Mouse (Mus musculus) heart, embryonic 12.5 days (tissue): ENCODE data around the gene Ubac2. TPM values are rescaled to one million over a fixed set of nuclear protein-coding genes. Genes with fewer than 3 reads are reported as not detected.
"Not testable (repeated sequence)": the region's sequence is repeated elsewhere in the genome, so short reads cannot be mapped to it uniquely, and the experiment has no call there.

Source experiments
- ATAC-seq: fragments of 200-750 bp; cut with Nextera tagmentation; 2 replicates; pipeline ENCODE4 v1.8.0; 2017; ENCODE audit warnings: moderate TSS enrichment, moderate library complexity; ENCODE audit not compliant: insufficient number of reproducible peaks, low FRiP score
- H3K27ac ChIP-seq: fragments of 300-500 bp; sonication (generic); 2 replicates; pipeline ENCODE4 v1.5.1; 2016; ENCODE audit warnings: mild to moderate bottlenecking, moderate library complexity; ENCODE audit not compliant: poor library complexity, severe bottlenecking
- H3K27me3 ChIP-seq: fragments of 300-500 bp; sonication (generic); replicated peaks from 2 replicates; pipeline ENCODE4 v1.6.1; 2016; ENCODE audit warnings: mild to moderate bottlenecking, moderate library complexity
- H3K36me3 ChIP-seq: fragments of 300-500 bp; sonication (generic); 2 replicates; pipeline ENCODE4 v1.6.1; 2016; ENCODE audit warnings: mild to moderate bottlenecking, moderate library complexity
- H3K4me1 ChIP-seq: fragments of 300-500 bp; sonication (generic); replicated peaks from 2 replicates; pipeline ENCODE4 v1.6.1; 2016; ENCODE audit warnings: mild to moderate bottlenecking
- H3K4me2 ChIP-seq: fragments of 300-500 bp; sonication (generic); 2 replicates; pipeline ENCODE4 v1.6.1; 2016; ENCODE audit warnings: mild to moderate bottlenecking, moderate library complexity
- H3K4me3 ChIP-seq: fragments of 300-500 bp; sonication (generic); 2 replicates; pipeline ENCODE4 v1.5.1; 2016; ENCODE audit warnings: mild to moderate bottlenecking
- H3K9ac ChIP-seq: fragments of 300-500 bp; sonication (generic); 2 replicates; pipeline ENCODE4 v1.6.1; 2016; ENCODE audit warnings: mild to moderate bottlenecking, moderate library complexity
- H3K9me3 ChIP-seq: fragments of 300-500 bp; sonication (generic); replicated peaks from 2 replicates; pipeline ENCODE4 v1.6.1; 2016; ENCODE audit warnings: mild to moderate bottlenecking, moderate library complexity
- WGBS: fragments of 180-500 bp; shearing (Covaris S2); methylation state at CpG from one replicate; pipeline ENCODE4 v1.1.7; 2016; 5-methylcytosine and 5-hydroxymethylcytosine counted together
- polyA plus RNA-seq: library from polyadenylated mRNA; unstranded; fragments of >200 nt; fragmentation: Nextera tagmentation; extraction: Ambion mirVana; gene quantifications from 2 replicates; pipeline ENCODE4 v1.2.1, GENCODE M21; 2016

The Ubac2 gene
- polyA plus RNA-seq, 1 experiment from 2014 or later = 56.9 TPM

- no peaks in the 10 kb centered on the region for H3K36me3 ChIP-seq
- peaks cover 11% of the 10 kb centered on the region for H3K27me3 ChIP-seq
- no peak overlapping the region for H3K9ac ChIP-seq
- H3K27ac ChIP-seq = no peak overlapping the region
- no peak overlapping the region for H3K4me3 ChIP-seq
- no peak overlapping the region for H3K4me2 ChIP-seq
- WGBS = 72% methylated on average over 9 of the region's 9 CpGs
- no peaks in the 10 kb centered on the region for H3K9me3 ChIP-seq
- peaks cover 4% of the 10 kb centered on the region; the same call in 1 of the 2 replicates for H3K4me1 ChIP-seq
- no peak for ATAC-seq
Observed at GRCm38 (mm10) chr14:122052896-122053635, 174.6 kb downstream of the Ubac2 start.

GRCm38 (mm10) chr14:122056871-122057270 lies 178.5 kb downstream of the Ubac2 start:
- no peak for ATAC-seq
- Histone ChIP-seq H3K4me3 (no peak overlapping the region), H3K27me3 (peaks cover 24% of the 10 kb centered on the region), H3K27ac (no peak overlapping the region), H3K9ac (no peak overlapping the region), H3K9me3 (no peaks in the 10 kb centered on the region), H3K36me3 (no peaks in the 10 kb centered on the region), H3K4me2 (no peak overlapping the region), H3K4me1 (peaks cover 4% of the 10 kb centered on the region; the same call in 1 of the 2 replicates)
- 77% methylated on average over 6 of the region's 6 CpGs for WGBS

- 29% methylated on average over 2 of the region's 2 CpGs for WGBS
- no peak overlapping the region for H3K27ac ChIP-seq
- H3K9ac ChIP-seq = no peak overlapping the region
- H3K4me1 ChIP-seq = peaks cover 4% of the 10 kb centered on the region; the same call in 1 of the 2 replicates
- no peak for ATAC-seq
- H3K9me3 ChIP-seq = no peaks in the 10 kb centered on the region
- H3K4me3 ChIP-seq = no peak overlapping the region
- no peaks in the 10 kb centered on the region for H3K36me3 ChIP-seq
- peaks cover 31% of the 10 kb centered on the region for H3K27me3 ChIP-seq
- no peak overlapping the region for H3K4me2 ChIP-seq
Observed at GRCm38 (mm10) chr14:122057941-122058346, 179.5 kb downstream of the Ubac2 start.

GRCm38 (mm10) chr14:122060642-122061041 lies 182.2 kb downstream of the Ubac2 start:
- 11% methylated on average over 3 of the region's 3 CpGs for WGBS
- no peaks in the 10 kb centered on the region for H3K36me3 ChIP-seq
- no peak for ATAC-seq

GRCm38 (mm10) chr14:122061376-122061775 lies 183.0 kb downstream of the Ubac2 start:
- H3K27me3 ChIP-seq = peaks cover 58% of the 10 kb centered on the region
- no peak overlapping the region for H3K4me2 ChIP-seq
- H3K27ac ChIP-seq = no peak overlapping the region
- H3K9ac ChIP-seq = no peak overlapping the region
- no peak overlapping the region for H3K4me3 ChIP-seq
- no peaks in the 10 kb centered on the region for H3K9me3 ChIP-seq
- WGBS = 85% methylated on average over 6 of the region's 6 CpGs
- no peaks in the 10 kb centered on the region for H3K4me1 ChIP-seq
- ATAC-seq = no peak
- no peaks in the 10 kb centered on the region for H3K36me3 ChIP-seq

More at GRCm38 (mm10) chr14:122060642-122061041, 182.2 kb downstream of the Ubac2 start:
- Histone ChIP-seq H3K9ac (no peak overlapping the region), H3K4me1 (no peaks in the 10 kb centered on the region), H3K4me3 (no peak overlapping the region), H3K4me2 (no peak overlapping the region), H3K9me3 (no peaks in the 10 kb centered on the region), H3K27ac (no peak overlapping the region), H3K27me3 (peaks cover 57% of the 10 kb centered on the region)

GRCm38 (mm10) chr14:122062411-122063090 lies 184.1 kb downstream of the Ubac2 start:
- Histone ChIP-seq H3K9me3 (no peaks in the 10 kb centered on the region), H3K4me3 (no peak overlapping the region), H3K27me3 (peaks cover 69% of the 10 kb centered on the region), H3K9ac (no peak overlapping the region), H3K36me3 (no peaks in the 10 kb centered on the region), H3K4me2 (no peak overlapping the region), H3K27ac (no peak overlapping the region), H3K4me1 (no peaks in the 10 kb centered on the region)
- no peak for ATAC-seq
- WGBS = 80% methylated on average over 10 of the region's 10 CpGs

- WGBS = 74% methylated on average over 5 of the region's 5 CpGs
- H3K4me2 ChIP-seq = no peak overlapping the region
- H3K36me3 ChIP-seq = no peaks in the 10 kb centered on the region
- peaks cover 3% of the 10 kb centered on the region for H3K4me1 ChIP-seq
- H3K27me3 ChIP-seq = peaks cover 64% of the 10 kb centered on the region
- H3K9ac ChIP-seq = no peak overlapping the region
- H3K27ac ChIP-seq = no peak overlapping the region
- no peaks in the 10 kb centered on the region for H3K9me3 ChIP-seq
- no peak overlapping the region for H3K4me3 ChIP-seq
- ATAC-seq = no peak
Observed at GRCm38 (mm10) chr14:122063599-122063998, 185.2 kb downstream of the Ubac2 start.

GRCm38 (mm10) chr14:122064519-122064918 lies 186.1 kb downstream of the Ubac2 start:
- Histone ChIP-seq H3K4me3 (no peak overlapping the region), H3K9me3 (no peaks in the 10 kb centered on the region), H3K36me3 (no peaks in the 10 kb centered on the region), H3K27ac (no peak overlapping the region), H3K4me2 (no peak overlapping the region), H3K4me1 (peaks cover 12% of the 10 kb centered on the region), H3K9ac (no peak overlapping the region), H3K27me3 (peaks cover 60% of the 10 kb centered on the region)
- ATAC-seq = no peak
- 5% methylated on average over 2 of the region's 2 CpGs for WGBS

- no peak overlapping the region for H3K4me3 ChIP-seq
- H3K27ac ChIP-seq = no peak overlapping the region
- no peak overlapping the region for H3K4me2 ChIP-seq
- no peaks in the 10 kb centered on the region for H3K36me3 ChIP-seq
- peaks cover 21% of the 10 kb centered on the region for H3K4me1 ChIP-seq
- ATAC-seq = no peak
- 61% methylated on average over 4 of the region's 4 CpGs for WGBS
- H3K27me3 ChIP-seq = peaks cover 75% of the 10 kb centered on the region
- no peaks in the 10 kb centered on the region for H3K9me3 ChIP-seq
- no peak overlapping the region for H3K9ac ChIP-seq
Observed at GRCm38 (mm10) chr14:122066243-122066642, 187.8 kb downstream of the Ubac2 start.

- H3K27me3 ChIP-seq = peaks cover 82% of the 10 kb centered on the region
- not testable (repeated sequence) for H3K9ac ChIP-seq, H3K27ac ChIP-seq, H3K4me2 ChIP-seq, H3K36me3 ChIP-seq, ATAC-seq, H3K4me3 ChIP-seq, H3K9me3 ChIP-seq
- peaks cover 21% of the 10 kb centered on the region for H3K4me1 ChIP-seq
- WGBS = 66% methylated on average over 3 of the region's 3 CpGs
Observed at GRCm38 (mm10) chr14:122068036-122068435, 189.6 kb downstream of the Ubac2 start.

- Histone ChIP-seq H3K27me3 (peaks cover 83% of the 10 kb centered on the region), H3K27ac (0 out of 2 replicates have a peak overlapping the region, but pooled peaks have one; percentile 13), H3K36me3 (no peaks in the 10 kb centered on the region), H3K4me3 (no peak overlapping the region), H3K9me3 (no peaks in the 10 kb centered on the region), H3K4me1 (peaks cover 21% of the 10 kb centered on the region), H3K4me2 (peak overlapping the region; percentile 24), H3K9ac (no peak overlapping the region)
- WGBS = 14% methylated on average over 11 of the region's 11 CpGs
- peak; percentile 65 for ATAC-seq
Observed at GRCm38 (mm10) chr14:122068801-122069695, 190.6 kb downstream of the Ubac2 start.
